Mouse (Mus musculus) embryonic fibroblast, embryonic 13.5 days (primary cell): ENCODE measurements around the gene Sox2.

Experiments used
- CTCF ChIP-seq: IDR thresholded peaks from 2 replicates; pipeline ENCODE4 v1.5.1; 2011; ENCODE audit warnings: mild to moderate bottlenecking, control low read depth, low read length, moderate library complexity, borderline replicate concordance; ENCODE audit not compliant: insufficient read depth
- POLR2A ChIP-seq: IDR thresholded peaks from 2 replicates; pipeline ENCODE4 v1.6.1; 2011; ENCODE audit warnings: low read depth, mild to moderate bottlenecking, control low read depth, low read length, moderate library complexity

DNA sequence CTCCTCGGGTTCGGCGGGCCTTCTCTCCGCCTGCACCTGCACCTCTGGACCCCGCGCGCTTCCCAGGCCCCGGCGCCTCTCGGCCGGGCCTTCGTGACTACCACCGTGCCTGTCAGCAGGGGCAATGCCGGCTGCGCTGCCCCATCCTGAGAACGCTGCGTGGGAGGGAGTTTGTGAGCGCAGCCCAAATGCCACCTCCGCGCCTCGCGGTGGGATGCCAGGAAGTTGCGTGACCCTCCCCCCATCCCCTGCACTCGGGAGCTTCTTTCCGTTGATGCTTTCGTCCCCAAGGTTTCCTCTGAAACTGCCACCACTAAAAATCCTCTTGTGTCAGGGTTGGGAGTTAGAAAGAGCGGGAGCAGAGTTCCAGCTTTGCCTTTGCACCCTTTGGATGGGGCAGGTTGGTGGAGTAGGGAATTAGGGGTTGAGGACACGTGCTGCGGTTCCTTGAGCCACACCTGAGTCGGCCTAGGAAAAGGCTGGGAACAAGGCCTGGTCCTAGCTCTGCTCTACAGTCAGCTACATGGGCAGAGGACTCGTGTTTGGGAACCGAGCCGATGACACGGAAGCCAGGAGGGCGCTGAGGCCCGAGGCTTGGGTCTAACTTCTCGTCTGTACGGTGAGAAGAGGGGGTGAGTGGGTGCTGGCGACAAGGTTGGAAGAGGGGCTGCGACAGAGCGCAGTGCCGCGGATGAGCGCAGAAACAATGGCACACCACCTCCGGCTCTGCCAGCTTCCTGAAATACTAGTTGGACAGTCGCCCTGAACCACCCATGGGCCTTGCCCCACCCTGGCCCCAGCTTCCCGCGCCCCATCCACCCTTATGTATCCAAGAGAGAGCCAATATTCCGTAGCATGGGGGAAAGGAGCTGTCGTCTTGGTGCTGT, 1.1 kb upstream of the Sox2 start:
- no peak for TF ChIP-seq POLR2A
- no peak for TF ChIP-seq CTCF
